Mouse (Mus musculus): Measurements from ENCODE around the gene Spo11.

DNA sequence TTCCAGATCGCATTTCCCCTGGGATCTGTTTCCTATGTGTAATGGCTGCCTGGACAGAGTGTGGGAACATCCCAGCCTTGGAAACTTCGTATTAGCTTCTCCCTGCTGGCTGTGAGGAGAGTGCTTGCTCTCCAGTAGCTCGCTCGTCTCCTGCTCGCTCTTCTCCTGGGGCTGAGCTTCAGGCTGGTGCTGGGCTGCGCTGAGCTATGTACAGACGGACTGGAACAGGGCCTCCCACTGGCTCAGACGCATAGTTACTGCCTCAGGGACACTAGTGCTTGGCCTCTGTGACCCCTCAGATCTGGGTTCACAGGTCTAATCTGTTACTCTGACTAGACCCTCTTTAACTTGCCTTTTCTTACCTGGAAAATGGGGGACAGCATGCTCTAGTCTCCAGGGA, 46.9 kb downstream of the Spo11 start:
- TF ChIP-seq MAX (IDR thresholded peaks at IDR 0.05; ENCODE audit: low read length) (no peak), USF1 (IDR thresholded peaks at IDR 0.05; ENCODE audit: low read depth, low read length) (no peak), TCF12 (IDR thresholded peaks at IDR 0.05; ENCODE audit: low read depth, low read length) (no peak), CTCF (conservative IDR thresholded peaks at IDR 0.05 in 1 of 2, IDR thresholded peaks at IDR 0.05 in 1 of 2; ENCODE audit: low read depth in 2 of 2, low read length in 2 of 2) (no peak), POLR2A (IDR thresholded peaks at IDR 0.05; ENCODE audit: low read depth, low read length) (no peak), ZC3H11A (IDR thresholded peaks at IDR 0.05; ENCODE audit: low read depth, low read length) (no peak), SIN3A (IDR thresholded peaks at IDR 0.05; ENCODE audit: low read length) (no peak), CHD2 (IDR thresholded peaks at IDR 0.05; ENCODE audit: low read length) (no peak), POLR2AphosphoS2 (IDR thresholded peaks at IDR 0.05; ENCODE audit: low read depth, low read length) (no peak), TBP (conservative IDR thresholded peaks at IDR 0.05; ENCODE audit: low read depth, low read length) (no peak), MAZ (IDR thresholded peaks at IDR 0.05; ENCODE audit: low read depth, low read length) (no peak), ZNF384 (IDR thresholded peaks at IDR 0.05; ENCODE audit: low read depth, low read length) (no peak)

Measured in CH12.LX (cell line).